Mouse (Mus musculus) lung, embryonic 16.5 days (tissue): ENCODE results near the gene Cdsn. TPM values are rescaled to one million over a fixed set of nuclear protein-coding genes. Genes with fewer than 3 reads are reported as not detected.

Source experiments
- ATAC-seq: fragments of 200-750 bp; cut with Nextera tagmentation; 2 replicates; pipeline ENCODE4 v1.8.0; 2017; ENCODE audit warnings: low read depth, mild to moderate bottlenecking, moderate library complexity
- H3K27ac ChIP-seq: fragments of 300-500 bp; sonication (generic); 2 replicates; pipeline ENCODE4 v1.5.1; 2014; ENCODE audit warnings: mild to moderate bottlenecking, control low read depth, low read length
- H3K27me3 ChIP-seq: fragments of 300-500 bp; sonication (generic); 2 replicates; pipeline ENCODE4 v1.6.1; 2014; ENCODE audit warnings: low read depth, low read length, mixed read lengths; ENCODE audit not compliant: control insufficient read depth, insufficient read depth
- H3K36me3 ChIP-seq: fragments of 300-500 bp; sonication (generic); 2 replicates; pipeline ENCODE4 v1.6.1; 2014; ENCODE audit warnings: low read length; ENCODE audit not compliant: control insufficient read depth, insufficient read depth
- H3K4me1 ChIP-seq: fragments of 300-500 bp; sonication (generic); replicated peaks from 2 replicates; pipeline ENCODE4 v1.6.1; 2014; ENCODE audit warnings: low read length, mixed read lengths; ENCODE audit not compliant: control insufficient read depth, insufficient read depth
- H3K4me2 ChIP-seq: fragments of 300-500 bp; sonication (generic); 2 replicates; pipeline ENCODE4 v1.6.1; 2014; ENCODE audit warnings: low read depth, low read length, control low read depth
- H3K4me3 ChIP-seq: fragments of 300-500 bp; sonication (generic); 2 replicates; pipeline ENCODE4 v1.5.1; 2014; ENCODE audit warnings: mild to moderate bottlenecking, low read length, control low read depth
- H3K9ac ChIP-seq: fragments of 300-500 bp; sonication (generic); 2 replicates; pipeline ENCODE4 v1.6.1; 2014; ENCODE audit warnings: low read length, control low read depth
- H3K9me3 ChIP-seq: fragments of 300-500 bp; sonication (generic); 2 replicates; pipeline ENCODE4 v1.6.1; 2016; ENCODE audit warnings: low read length; ENCODE audit not compliant: control insufficient read depth
- WGBS: fragments of 180-500 bp; shearing (Covaris S2); extraction: QIAGEN DNeasy Blood & Tissue Kit; methylation state at CpG from one replicate; pipeline ENCODE4 v1.1.7; 2014; 5-methylcytosine and 5-hydroxymethylcytosine counted together
- polyA plus RNA-seq: library from polyadenylated mRNA; unstranded; fragments of >200 nt; fragmentation: Nextera tagmentation; extraction: Ambion mirVana; gene quantifications from 2 replicates; pipeline ENCODE4 v1.2.1, GENCODE M21; 2015

Gene Cdsn
- polyA plus RNA-seq, 1 experiment from 2014 or later, result 0.05 TPM

DNA sequence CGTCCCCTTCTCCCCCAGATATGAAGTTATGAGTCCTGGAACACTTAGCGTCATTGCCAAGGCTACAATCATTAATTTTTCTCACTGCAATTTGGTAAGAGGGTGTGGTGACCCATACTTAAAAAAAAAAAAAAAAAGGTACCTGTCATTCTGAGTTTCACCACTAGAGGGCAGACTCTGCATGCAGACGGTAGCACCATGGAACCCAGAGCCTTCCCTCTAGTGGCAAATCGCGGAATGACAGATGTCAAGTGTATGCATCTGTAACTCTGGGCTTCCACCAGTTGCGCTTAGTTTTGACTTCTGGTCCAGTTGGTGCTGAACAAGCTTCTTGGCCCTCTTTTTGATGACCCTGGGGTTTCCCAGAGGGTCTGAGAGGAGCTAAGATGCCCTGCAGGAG, 26.3 kb downstream of the Cdsn start:
- 20% methylated on average over 6 of the region's 6 CpGs for WGBS
- Histone ChIP-seq H3K9me3 (no peaks in the 10 kb centered on the region), H3K36me3 (no peaks in the 10 kb centered on the region), H3K27ac (no peak overlapping the region), H3K4me3 (no peak overlapping the region), H3K4me2 (no peak overlapping the region), H3K4me1 (peaks cover 2% of the 10 kb centered on the region; the same call in 1 of the 2 replicates), H3K9ac (no peak overlapping the region), H3K27me3 (peaks cover 2% of the 10 kb centered on the region; the same call in 1 of the 2 replicates)
- ATAC-seq, result peak; percentile 74

DNA sequence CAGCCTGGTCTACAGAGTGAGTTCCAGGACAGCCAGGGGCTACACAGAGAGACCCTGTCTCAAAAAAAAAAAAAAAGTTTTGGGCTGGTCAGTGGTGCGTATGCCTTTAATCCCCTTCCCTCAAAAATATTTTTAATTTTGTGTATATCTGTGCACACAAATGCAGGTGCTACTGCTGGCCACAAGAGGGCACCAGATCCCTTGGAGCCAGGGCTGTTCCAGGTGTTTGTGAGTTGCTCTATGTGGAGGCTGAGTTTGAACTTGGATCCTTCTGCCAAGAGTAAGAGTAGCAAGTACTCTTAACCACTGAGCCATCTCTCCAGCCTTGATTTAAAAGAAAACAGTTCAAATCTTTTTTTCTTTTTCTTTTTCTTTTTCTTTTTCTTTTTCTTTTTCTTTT, 31.0 kb downstream of the Cdsn start:
- H3K27me3 ChIP-seq, result no peaks in the 10 kb centered on the region
- no peak overlapping the region for H3K4me2 ChIP-seq
- no peaks in the 10 kb centered on the region for H3K4me1 ChIP-seq
- H3K27ac ChIP-seq, result no peak overlapping the region
- H3K9me3 ChIP-seq, result no peaks in the 10 kb centered on the region
- no peak overlapping the region for H3K4me3 ChIP-seq
- no peak overlapping the region for H3K9ac ChIP-seq
- H3K36me3 ChIP-seq, result no peaks in the 10 kb centered on the region
- ATAC-seq, result no peak
- WGBS, result 97% methylated on average over 1 of the region's 1 CpGs

GRCm38 (mm10) chr17:35584330-35584937, 32.5 kb downstream of the Cdsn start:
- H3K36me3 ChIP-seq, result no peaks in the 10 kb centered on the region
- H3K27ac ChIP-seq, result no peak overlapping the region
- 0 out of 2 replicates have a peak overlapping the region, but pooled peaks have one; percentile 32 for H3K9ac ChIP-seq
- ATAC-seq, result no peak; the same call in 1 of the 2 replicates
- H3K4me3 ChIP-seq, result no peak overlapping the region
- H3K4me1 ChIP-seq, result no peaks in the 10 kb centered on the region
- H3K9me3 ChIP-seq, result no peaks in the 10 kb centered on the region
- H3K4me2 ChIP-seq, result peak overlapping the region; percentile 16; the same call in 1 of the 2 replicates
- WGBS, result 12% methylated on average over 16 of the region's 16 CpGs
- H3K27me3 ChIP-seq, result no peaks in the 10 kb centered on the region

- H3K27ac ChIP-seq, result no peak overlapping the region
- no peaks in the 10 kb centered on the region for H3K9me3 ChIP-seq
- 73% methylated on average over 1 of the region's 1 CpGs for WGBS
- no peak overlapping the region for H3K9ac ChIP-seq
- no peaks in the 10 kb centered on the region for H3K27me3 ChIP-seq
- no peaks in the 10 kb centered on the region for H3K36me3 ChIP-seq
- no peaks in the 10 kb centered on the region for H3K4me1 ChIP-seq
- no peak overlapping the region for H3K4me2 ChIP-seq
- no peak overlapping the region for H3K4me3 ChIP-seq
- ATAC-seq, result no peak
Observed at GRCm38 (mm10) chr17:35587291-35587690, 35.4 kb downstream of the Cdsn start.

- H3K4me1 ChIP-seq, result no peaks in the 10 kb centered on the region
- H3K9me3 ChIP-seq, result no peaks in the 10 kb centered on the region
- no peak overlapping the region for H3K4me3 ChIP-seq
- ATAC-seq, result no peak
- no peak overlapping the region for H3K9ac ChIP-seq
- H3K4me2 ChIP-seq, result no peak overlapping the region
- no peaks in the 10 kb centered on the region for H3K36me3 ChIP-seq
- no peak overlapping the region for H3K27ac ChIP-seq
- 30% methylated on average over 4 of the region's 4 CpGs for WGBS
- no peaks in the 10 kb centered on the region for H3K27me3 ChIP-seq
Observed at GRCm38 (mm10) chr17:35588387-35588786, 36.5 kb downstream of the Cdsn start.

DNA sequence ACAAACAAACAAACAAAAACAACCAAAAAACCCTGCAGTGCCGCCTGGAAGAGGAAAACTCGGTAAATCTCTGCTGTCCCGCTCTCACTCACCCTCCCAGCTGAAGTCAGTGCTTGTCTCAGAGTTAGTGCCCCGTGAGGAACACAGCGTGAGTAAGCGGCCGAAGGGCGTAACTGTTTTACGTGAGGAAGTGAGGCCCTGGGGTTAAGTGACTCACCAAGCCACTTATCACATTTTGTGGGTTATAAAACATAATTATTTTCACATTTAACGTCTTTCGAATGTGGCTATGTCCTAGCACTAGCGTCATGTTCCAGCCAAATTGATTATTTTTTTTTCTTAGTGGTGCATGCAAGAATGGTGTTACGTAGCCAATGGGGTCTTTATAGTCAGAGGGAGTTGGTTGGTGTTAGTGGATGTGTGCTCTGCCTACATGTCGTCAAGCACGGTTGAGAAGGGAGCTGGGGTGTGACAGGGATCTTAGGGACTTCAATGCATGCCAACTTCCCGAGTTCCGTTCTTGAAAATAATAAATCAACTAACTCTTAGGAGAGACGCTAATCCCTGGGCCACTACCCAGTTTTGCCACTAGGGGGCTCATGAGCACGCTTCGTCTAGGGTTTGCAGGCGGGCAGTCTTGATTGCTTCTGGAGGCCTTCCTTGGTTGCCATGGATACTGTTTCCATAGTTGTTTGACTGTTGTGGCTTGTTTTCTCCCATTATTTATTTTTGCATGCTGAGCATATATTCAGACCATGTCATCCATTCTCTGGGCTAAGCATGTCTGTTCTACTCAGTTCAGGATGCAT, 38.7 kb downstream of the Cdsn start:
- no peaks in the 10 kb centered on the region for H3K27me3 ChIP-seq
- H3K9me3 ChIP-seq, result no peaks in the 10 kb centered on the region
- 38% methylated on average over 21 of the region's 21 CpGs for WGBS
- no peak overlapping the region for H3K4me3 ChIP-seq
- no peaks in the 10 kb centered on the region for H3K36me3 ChIP-seq
- no peak overlapping the region for H3K27ac ChIP-seq
- no peak overlapping the region for H3K9ac ChIP-seq
- no peaks in the 10 kb centered on the region for H3K4me1 ChIP-seq
- peak; percentile 54 for ATAC-seq
- H3K4me2 ChIP-seq, result no peak overlapping the region

DNA sequence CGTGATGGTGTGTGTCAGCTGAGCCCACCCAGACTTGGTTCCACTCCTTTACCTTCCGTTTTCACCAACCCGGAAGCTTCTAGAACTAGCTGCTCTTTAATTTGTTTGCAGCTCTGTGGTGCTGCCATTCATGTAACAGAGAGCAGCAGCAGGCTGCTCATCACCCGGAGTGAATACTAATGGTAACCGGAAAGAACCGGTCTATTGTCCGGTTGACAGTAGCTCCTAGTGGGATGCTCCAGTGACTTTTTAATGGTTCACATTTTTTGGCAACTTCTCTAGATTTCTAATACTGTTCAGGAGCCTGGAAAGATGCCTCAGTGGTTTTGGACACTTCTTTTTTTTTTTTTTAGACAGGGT, 39.3 kb downstream of the Cdsn start:
- Histone ChIP-seq H3K27me3 (no peaks in the 10 kb centered on the region), H3K36me3 (no peaks in the 10 kb centered on the region), H3K9me3 (no peaks in the 10 kb centered on the region), H3K4me3 (no peak overlapping the region), H3K27ac (no peak overlapping the region), H3K4me1 (no peaks in the 10 kb centered on the region), H3K4me2 (no peak overlapping the region), H3K9ac (no peak overlapping the region)
- WGBS, result 90% methylated on average over 7 of the region's 7 CpGs
- no peak for ATAC-seq

DNA sequence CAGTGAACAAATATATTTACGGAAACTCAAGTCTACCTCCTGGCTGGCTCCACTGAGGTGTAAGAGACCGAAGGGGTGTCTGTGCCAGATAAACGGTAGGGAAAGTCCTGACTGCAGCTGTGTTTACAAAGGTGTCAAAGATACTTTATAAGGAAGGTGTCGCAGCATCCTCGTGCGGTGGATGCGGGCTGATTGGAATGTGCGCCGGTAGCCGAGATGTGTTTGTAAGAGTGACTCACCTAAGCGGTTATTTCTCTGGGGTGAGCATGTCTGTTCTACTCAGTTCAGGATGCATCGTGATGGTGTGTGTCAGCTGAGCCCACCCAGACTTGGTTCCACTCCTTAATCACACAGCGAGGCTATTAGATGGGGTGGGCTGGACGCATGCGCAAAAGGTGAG, 39.8 kb downstream of the Cdsn start:
- Histone ChIP-seq H3K36me3 (no peaks in the 10 kb centered on the region), H3K4me3 (no peak overlapping the region), H3K27ac (no peak overlapping the region), H3K9ac (no peak overlapping the region), H3K4me1 (no peaks in the 10 kb centered on the region), H3K4me2 (no peak overlapping the region), H3K27me3 (no peaks in the 10 kb centered on the region), H3K9me3 (no peaks in the 10 kb centered on the region)
- 65% methylated on average over 15 of the region's 15 CpGs for WGBS
- ATAC-seq, result no peak

- H3K4me3 ChIP-seq, result no peak overlapping the region
- no peak for ATAC-seq
- H3K4me1 ChIP-seq, result no peaks in the 10 kb centered on the region
- no peak overlapping the region for H3K9ac ChIP-seq
- H3K27me3 ChIP-seq, result no peaks in the 10 kb centered on the region
- H3K9me3 ChIP-seq, result no peaks in the 10 kb centered on the region
- no peaks in the 10 kb centered on the region for H3K36me3 ChIP-seq
- no peak overlapping the region for H3K27ac ChIP-seq
- H3K4me2 ChIP-seq, result no peak overlapping the region
- 59% methylated on average over 9 of the region's 9 CpGs for WGBS
Observed at GRCm38 (mm10) chr17:35592131-35592530, 40.2 kb downstream of the Cdsn start.
